Mouse (Mus musculus): Measurements from ENCODE around the gene Pltp. TPM values are rescaled to one million over a fixed set of nuclear protein-coding genes. Genes with fewer than 3 reads are reported as not detected.

The Pltp gene
- total and polyA plus RNA-seq, 3 experiments = 0.85 to 5.5 (median 0.94) TPM

GRCm38 (mm10) chr2:164832748-164833301, 24.7 kb downstream of the Pltp start, which contains the start of gene Ctsa (continued):
- TF ChIP-seq IRF4 (IDR thresholded peaks at IDR 0.05; ENCODE audit: low read depth, low read length) (peak; percentile 21; the same call in 1 of the 2 replicates), MAX (IDR thresholded peaks at IDR 0.05; ENCODE audit: low read length) (no peak), SMC3 (IDR thresholded peaks at IDR 0.05; ENCODE audit: low read depth, low read length) (peak; percentile 39), JUND (conservative IDR thresholded peaks at IDR 0.05; ENCODE audit: low read depth, low read length) (no peak), RCOR1 (conservative IDR thresholded peaks at IDR 0.05; ENCODE audit: low read depth, low read length) (no peak), E2F4 (IDR thresholded peaks at IDR 0.05; ENCODE audit: insufficient replicate concordance, low read depth, low read length) (no peak), MYC (IDR thresholded peaks at IDR 0.05; ENCODE audit: low read depth, low read length) (0 out of 2 replicates have a peak, but pooled peaks have one; percentile 31), NRF1 (IDR thresholded peaks at IDR 0.05; ENCODE audit: low read depth, low read length) (no peak), USF2 (conservative IDR thresholded peaks at IDR 0.05; ENCODE audit: low read depth, low read length) (no peak), TCF12 (IDR thresholded peaks at IDR 0.05; ENCODE audit: low read depth, low read length) (no peak)

GRCm38 (mm10) chr2:164832032-164832747, 25.3 kb downstream of the Pltp start:
- peak overlapping the region; percentile 58 to 70 (median 66) for H3K4me3 ChIP-seq (replicated peaks in 1 of 3; ENCODE audit: low read depth in 2 of 3, low read length in 2 of 3, poor library complexity in 1 of 3)
- dilution Hi-C loops (cut with MboI; ENCODE audit: extremely low pct_ligation_motif_present, extremely low pct_unique_long_range_greater_than_20kb, low sequenced_read_pairs) = no loop called here
- H3K9ac ChIP-seq (ENCODE audit: insufficient read depth, low read depth) = no peak overlapping the region
- H3K27me3 ChIP-seq (replicated peaks) = peaks cover 1% of the 10 kb centered on the region
- no peak for DNase-seq (ENCODE audit: extremely low read depth)
- in situ Hi-C loops (cut with MboI; ENCODE audit: low pct_ligation_motif_present, low pct_unique_long_range_greater_than_20kb, low sequenced_read_pairs) = loop anchor here (5.0 kb wide), 1 partner anchor 45 kb away; the partner anchor contains the start of gene Pcif1
- peak overlapping the region; percentile 53; the same call in 1 of the 2 replicates for H3K4me2 ChIP-seq (ENCODE audit: insufficient read depth, low read depth, poor library complexity, severe bottlenecking)
- H3K9me3 ChIP-seq (replicated peaks; ENCODE audit: low read length) = no peaks in the 10 kb centered on the region
- peaks cover 20 to 33% of the 10 kb centered on the region in 2 experiments for H3K36me3 ChIP-seq (replicated peaks in 1 of 2; ENCODE audit: control insufficient read depth in 1 of 2, insufficient read depth in 1 of 2, low read length in 1 of 2)
- no peaks in the 10 kb centered on the region for H3K79me2 ChIP-seq (replicated peaks; ENCODE audit: control insufficient read depth, extremely low read depth, insufficient read depth, poor library complexity, severe bottlenecking)
- 0 out of 2 replicates have a peak overlapping the region, but pooled peaks have one; percentile 7 for H3K27ac ChIP-seq (ENCODE audit: insufficient read depth, low read depth)
- H3K4me1 ChIP-seq (ENCODE audit: control insufficient read depth in 1 of 2, insufficient read depth in 2 of 2) = peaks cover 12 to 49% of the 10 kb centered on the region in 2 experiments
- TF ChIP-seq JUN (IDR thresholded peaks at IDR 0.05; ENCODE audit: insufficient read depth, low read depth, low read length) (no peak), KAT2A (IDR thresholded peaks at IDR 0.05; ENCODE audit: insufficient replicate concordance, low read length) (no peak), ELF1 (IDR thresholded peaks at IDR 0.05; ENCODE audit: low read depth, low read length) (no peak), MEF2A (IDR thresholded peaks at IDR 0.05; ENCODE audit: borderline replicate concordance, low read depth, low read length) (no peak), BHLHE40 (IDR thresholded peaks at IDR 0.05; ENCODE audit: low read depth, low read length) (no peak), POLR2A (IDR thresholded peaks at IDR 0.05; ENCODE audit: low read depth, low read length) (no peak), IRF4 (IDR thresholded peaks at IDR 0.05; ENCODE audit: low read depth, low read length) (no peak), CHD2 (IDR thresholded peaks at IDR 0.05; ENCODE audit: low read length) (no peak), POLR2AphosphoS2 (IDR thresholded peaks at IDR 0.05; ENCODE audit: low read depth, low read length) (no peak), ZMIZ1 (IDR thresholded peaks at IDR 0.05; ENCODE audit: low read depth, low read length) (no peak), NELFE (IDR thresholded peaks at IDR 0.05; ENCODE audit: low read depth, low read length) (no peak), MAZ (IDR thresholded peaks at IDR 0.05; ENCODE audit: low read depth, low read length) (no peak), ZKSCAN1 (IDR thresholded peaks at IDR 0.05; ENCODE audit: borderline replicate concordance, low read depth, low read length) (no peak), CTCF (conservative IDR thresholded peaks at IDR 0.05 in 1 of 2, IDR thresholded peaks at IDR 0.05 in 1 of 2; ENCODE audit: low read depth in 2 of 2, low read length in 2 of 2) (peak in 1 of 2 experiments; percentile 25; a peak in 2 of 4 replicates), USF2 (conservative IDR thresholded peaks at IDR 0.05; ENCODE audit: low read depth, low read length) (no peak), PAX5 (IDR thresholded peaks at IDR 0.05; ENCODE audit: low read length) (no peak), ZC3H11A (IDR thresholded peaks at IDR 0.05; ENCODE audit: low read depth, low read length) (no peak), E2F4 (IDR thresholded peaks at IDR 0.05; ENCODE audit: insufficient replicate concordance, low read depth, low read length) (no peak), ZNF384 (IDR thresholded peaks at IDR 0.05; ENCODE audit: low read depth, low read length) (no peak), TCF12 (IDR thresholded peaks at IDR 0.05; ENCODE audit: low read depth, low read length) (no peak), MAFK (IDR thresholded peaks at IDR 0.05; ENCODE audit: insufficient replicate concordance, low read length) (no peak), TBP (conservative IDR thresholded peaks at IDR 0.05; ENCODE audit: low read depth, low read length) (no peak), USF1 (IDR thresholded peaks at IDR 0.05; ENCODE audit: low read depth, low read length) (peak; percentile 38; the same call in 1 of the 2 replicates), HCFC1 (IDR thresholded peaks at IDR 0.05; ENCODE audit: low read depth, low read length) (no peak), MAX (IDR thresholded peaks at IDR 0.05; ENCODE audit: low read length) (peak; percentile 63; the same call in 1 of the 2 replicates), SMC3 (IDR thresholded peaks at IDR 0.05; ENCODE audit: low read depth, low read length) (no peak; the same call in 1 of the 2 replicates), UBTF (IDR thresholded peaks at IDR 0.05; ENCODE audit: low read depth, low read length) (no peak), JUND (conservative IDR thresholded peaks at IDR 0.05; ENCODE audit: low read depth, low read length) (no peak), RCOR1 (conservative IDR thresholded peaks at IDR 0.05; ENCODE audit: low read depth, low read length) (no peak), MXI1 (IDR thresholded peaks at IDR 0.05; ENCODE audit: low read depth, low read length) (no peak; the same call in 1 of the 2 replicates), CHD1 (IDR thresholded peaks at IDR 0.05; ENCODE audit: low read depth, low read length) (no peak), MYC (IDR thresholded peaks at IDR 0.05; ENCODE audit: low read depth, low read length) (peak; percentile 76; the same call in 1 of the 2 replicates)
